Mouse (Mus musculus) limb, embryonic 12.5 days (tissue): ENCODE measurements at regions not wholly inside any gene's neighbourhood (a gene's known extent, or its start where the extent isn't known, plus 50 kb on each side); places are given as distances from the start of the nearest gene placed in this dataset.

Experiments used
- ATAC-seq: fragments of 200-750 bp; cut with Nextera tagmentation; 2 replicates; pipeline ENCODE4 v1.8.0; 2017; ENCODE audit warnings: low read depth, moderate TSS enrichment; ENCODE audit not compliant: insufficient number of reproducible peaks, insufficient read depth, low FRiP score, low TSS enrichment
- H3K27ac ChIP-seq: fragments of 300-500 bp; sonication (generic); 2 replicates; pipeline ENCODE4 v1.5.1; 2016; ENCODE audit warnings: mild to moderate bottlenecking, moderate library complexity
- H3K27me3 ChIP-seq: fragments of 300-500 bp; sonication (generic); 2 replicates; pipeline ENCODE4 v1.6.1; 2016; ENCODE audit warnings: mild to moderate bottlenecking, moderate library complexity
- H3K36me3 ChIP-seq: fragments of 300-500 bp; sonication (generic); 2 replicates; pipeline ENCODE4 v1.6.1; 2016; ENCODE audit warnings: mild to moderate bottlenecking, moderate library complexity
- H3K4me1 ChIP-seq: fragments of 300-500 bp; sonication (generic); replicated peaks from 2 replicates; pipeline ENCODE4 v1.6.1; 2016
- H3K4me2 ChIP-seq: fragments of 300-500 bp; sonication (generic); 2 replicates; pipeline ENCODE4 v1.6.1; 2016; ENCODE audit warnings: mild to moderate bottlenecking, moderate library complexity
- H3K4me3 ChIP-seq: fragments of 300-500 bp; sonication (generic); replicated peaks from 2 replicates; pipeline ENCODE4 v1.5.1; 2016; ENCODE audit warnings: mild to moderate bottlenecking
- H3K9ac ChIP-seq: fragments of 300-500 bp; sonication (generic); replicated peaks from 2 replicates; pipeline ENCODE4 v1.6.1; 2016; ENCODE audit warnings: mild to moderate bottlenecking, moderate library complexity
- H3K9me3 ChIP-seq: fragments of 300-500 bp; sonication (generic); 2 replicates; pipeline ENCODE4 v1.6.1; 2016; ENCODE audit warnings: mild to moderate bottlenecking, moderate library complexity
- WGBS: fragments of 180-500 bp; shearing (Covaris S2); methylation state at CpG from one replicate; pipeline ENCODE4 v1.1.7; 2016; 5-methylcytosine and 5-hydroxymethylcytosine counted together

DNA sequence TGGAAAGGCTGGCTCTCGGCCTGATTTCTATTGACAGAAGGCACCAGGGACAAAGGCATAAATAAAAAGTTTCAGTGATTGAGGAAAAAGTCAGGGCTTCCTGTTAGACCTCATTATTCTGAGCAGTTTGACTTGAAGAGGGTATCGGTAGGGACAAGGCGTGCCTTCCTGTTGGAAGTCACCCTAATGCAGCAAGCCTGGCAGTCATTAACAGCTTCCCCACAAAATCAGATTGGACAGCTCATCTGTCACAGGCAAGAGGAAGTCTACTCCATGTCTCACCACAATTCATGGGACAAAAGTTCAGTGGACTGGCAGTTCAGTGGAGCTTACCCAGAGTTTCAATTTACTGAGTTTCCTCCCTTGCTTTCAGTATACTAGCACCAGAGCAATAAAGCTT is 715.5 kb downstream of the Fam181b start:
- H3K36me3 ChIP-seq: no peaks in the 10 kb centered on the region
- H3K4me1 ChIP-seq: no peaks in the 10 kb centered on the region
- no peaks in the 10 kb centered on the region for H3K9me3 ChIP-seq
- H3K4me2 ChIP-seq: no peak overlapping the region
- no peak overlapping the region for H3K4me3 ChIP-seq
- no peak for ATAC-seq
- no peaks in the 10 kb centered on the region for H3K27me3 ChIP-seq
- no peak overlapping the region for H3K9ac ChIP-seq
- 23% methylated on average over 3 of the region's 3 CpGs for WGBS
- no peak overlapping the region for H3K27ac ChIP-seq

GRCm38 (mm10) chr7:93835697-93836096 is 756.0 kb downstream of the Fam181b start:
- H3K4me1 ChIP-seq: no peaks in the 10 kb centered on the region
- no peak overlapping the region for H3K4me2 ChIP-seq
- 81% methylated on average over 3 of the region's 3 CpGs for WGBS
- H3K9ac ChIP-seq: no peak overlapping the region
- H3K27ac ChIP-seq: no peak overlapping the region
- H3K9me3 ChIP-seq: no peaks in the 10 kb centered on the region
- H3K27me3 ChIP-seq: no peaks in the 10 kb centered on the region
- no peak for ATAC-seq
- H3K36me3 ChIP-seq: no peaks in the 10 kb centered on the region
- no peak overlapping the region for H3K4me3 ChIP-seq

DNA sequence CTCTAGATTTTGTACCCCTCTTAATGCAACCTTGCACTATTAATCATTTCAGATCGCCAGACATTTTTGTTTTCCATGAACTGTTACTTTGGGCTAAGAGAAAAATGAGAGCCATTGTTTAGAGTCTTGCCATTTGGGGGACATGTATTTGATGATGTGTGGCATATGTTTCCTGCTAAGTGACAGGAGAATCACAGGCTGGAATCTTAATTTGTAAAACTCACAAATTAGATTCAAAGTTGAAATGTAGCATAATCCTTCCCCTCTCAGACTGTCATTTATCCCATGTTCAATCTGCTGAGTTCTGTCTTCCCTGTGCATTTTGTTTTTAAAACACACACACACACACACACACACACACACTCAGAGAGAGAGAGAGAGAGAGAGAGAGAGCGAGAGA is 756.5 kb downstream of the Fam181b start:
- Histone ChIP-seq H3K27me3 (no peaks in the 10 kb centered on the region), H3K4me1 (no peaks in the 10 kb centered on the region), H3K36me3 (no peaks in the 10 kb centered on the region), H3K4me2 (no peak overlapping the region), H3K4me3 (no peak overlapping the region), H3K27ac (no peak overlapping the region), H3K9ac (no peak overlapping the region), H3K9me3 (no peaks in the 10 kb centered on the region)
- WGBS: 62% methylated on average over 2 of the region's 2 CpGs
- ATAC-seq: no peak

DNA sequence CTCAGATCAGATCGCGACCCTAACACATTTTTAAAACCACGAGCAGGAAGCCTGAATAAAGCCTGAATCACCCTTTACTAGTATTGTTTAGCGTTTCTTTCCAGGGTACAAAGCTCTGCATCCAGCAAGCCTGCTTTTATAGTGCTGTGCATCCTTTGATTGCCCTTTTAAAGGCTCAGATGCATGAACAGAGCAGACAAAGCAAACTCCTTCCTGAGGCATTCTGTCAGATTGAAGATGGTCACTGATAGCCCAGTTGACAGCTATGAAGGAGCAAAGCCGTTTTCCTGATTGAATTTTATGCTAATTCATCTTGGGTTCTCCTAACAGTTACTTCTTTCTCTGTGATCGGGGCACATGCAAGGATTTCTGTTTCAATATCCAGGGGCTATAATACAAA is 775.4 kb downstream of the Fam181b start:
- no peak for ATAC-seq
- Histone ChIP-seq H3K27me3 (no peaks in the 10 kb centered on the region), H3K9me3 (no peaks in the 10 kb centered on the region), H3K9ac (no peak overlapping the region), H3K36me3 (no peaks in the 10 kb centered on the region), H3K4me1 (no peaks in the 10 kb centered on the region), H3K4me2 (no peak overlapping the region), H3K4me3 (no peak overlapping the region), H3K27ac (no peak overlapping the region)
- 75% methylated on average over 6 of the region's 6 CpGs for WGBS

DNA sequence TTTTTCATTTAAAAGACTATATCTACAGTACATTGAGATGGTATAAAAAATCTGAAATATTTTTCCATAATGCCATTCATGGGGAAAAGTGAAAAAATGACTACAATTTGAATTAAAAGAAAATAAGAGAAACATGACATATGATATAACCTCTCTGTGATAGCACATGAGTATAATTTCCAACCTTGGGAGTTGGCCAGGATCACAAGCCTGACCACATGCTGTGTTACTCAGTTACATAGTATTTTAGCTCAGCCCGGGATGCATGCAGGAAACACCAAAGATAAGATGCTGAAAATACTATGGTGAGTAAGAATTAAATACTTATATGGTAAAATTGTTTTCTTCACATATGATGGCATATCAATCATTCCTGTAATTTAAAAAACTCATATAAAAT is 814.0 kb downstream of the Fam181b start:
- no peak overlapping the region for H3K4me3 ChIP-seq
- no peak overlapping the region for H3K27ac ChIP-seq
- H3K9ac ChIP-seq: no peak overlapping the region
- H3K27me3 ChIP-seq: no peaks in the 10 kb centered on the region
- no peaks in the 10 kb centered on the region for H3K36me3 ChIP-seq
- 86% methylated on average over 1 of the region's 1 CpGs for WGBS
- H3K9me3 ChIP-seq: no peaks in the 10 kb centered on the region
- no peaks in the 10 kb centered on the region for H3K4me1 ChIP-seq
- no peak overlapping the region for H3K4me2 ChIP-seq
- ATAC-seq: no peak

GRCm38 (mm10) chr7:93896921-93897320 is 817.3 kb downstream of the Fam181b start:
- Histone ChIP-seq H3K27ac (no peak overlapping the region), H3K4me3 (no peak overlapping the region), H3K9ac (no peak overlapping the region), H3K36me3 (no peaks in the 10 kb centered on the region), H3K9me3 (no peaks in the 10 kb centered on the region), H3K4me2 (no peak overlapping the region), H3K4me1 (no peaks in the 10 kb centered on the region), H3K27me3 (no peaks in the 10 kb centered on the region)
- ATAC-seq: no peak

GRCm38 (mm10) chr7:93902770-93903169 is 823.1 kb downstream of the Fam181b start:
- Histone ChIP-seq H3K4me3 (no peak overlapping the region), H3K36me3 (no peaks in the 10 kb centered on the region), H3K4me2 (no peak overlapping the region), H3K27ac (no peak overlapping the region), H3K9ac (no peak overlapping the region), H3K27me3 (no peaks in the 10 kb centered on the region), H3K9me3 (no peaks in the 10 kb centered on the region), H3K4me1 (no peaks in the 10 kb centered on the region)
- WGBS: 75% methylated on average over 2 of the region's 2 CpGs
- ATAC-seq: no peak

- Histone ChIP-seq H3K27me3 (no peaks in the 10 kb centered on the region), H3K9me3 (no peaks in the 10 kb centered on the region), H3K9ac (no peak overlapping the region), H3K4me1 (no peaks in the 10 kb centered on the region), H3K36me3 (no peaks in the 10 kb centered on the region), H3K4me2 (no peak overlapping the region), H3K4me3 (no peak overlapping the region), H3K27ac (no peak overlapping the region)
- ATAC-seq: no peak
- 79% methylated on average over 3 of the region's 3 CpGs for whole genome bisulfite sequencing
These were observed 857.3 kb downstream of the Fam181b start for GRCm38 (mm10) chr7:93936925-93937324.

DNA sequence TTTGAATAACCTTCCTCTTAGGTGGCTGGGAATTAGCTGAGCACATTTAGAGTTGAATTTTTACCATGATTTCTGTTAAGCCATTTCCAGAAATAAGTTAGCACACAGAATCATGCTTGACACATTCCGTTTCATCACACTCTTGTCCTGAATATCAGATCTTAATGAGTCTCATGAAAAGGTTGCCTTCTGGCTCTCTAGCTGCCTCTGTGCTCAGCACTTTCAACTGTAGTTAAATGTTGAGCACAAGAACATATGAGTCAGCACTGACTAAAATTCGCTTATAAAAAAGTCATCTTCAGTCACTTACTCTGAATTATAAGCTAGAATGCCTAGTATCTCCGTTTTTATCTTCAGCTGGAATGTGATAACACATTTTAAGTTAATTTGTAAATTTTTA is 902.4 kb downstream of the Fam181b start:
- WGBS: 73% methylated on average over 3 of the region's 3 CpGs

DNA sequence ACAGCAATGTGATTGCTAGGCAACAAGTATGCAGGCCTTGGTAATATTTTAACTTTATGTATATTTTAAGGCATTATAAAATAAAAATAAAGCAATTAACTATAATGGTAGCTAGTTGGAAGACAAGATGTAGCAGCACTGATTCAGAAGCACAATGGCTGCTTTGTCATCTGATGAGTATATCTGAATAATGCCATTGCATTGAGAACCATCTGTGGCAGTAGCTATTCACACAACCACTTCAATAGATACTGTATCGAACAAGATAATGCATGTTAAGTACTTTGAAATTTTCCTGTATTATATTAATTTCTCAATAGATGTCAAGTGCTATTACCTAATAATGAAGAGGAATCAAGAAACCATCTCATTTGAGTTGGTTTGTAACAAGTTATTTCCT is 923.1 kb downstream of the Fam181b start:
- Histone ChIP-seq H3K9me3 (peaks cover 11% of the 10 kb centered on the region; the same call in 1 of the 2 replicates), H3K4me3 (no peak overlapping the region), H3K4me1 (no peaks in the 10 kb centered on the region), H3K9ac (no peak overlapping the region), H3K27ac (no peak overlapping the region), H3K27me3 (no peaks in the 10 kb centered on the region), H3K4me2 (no peak overlapping the region), H3K36me3 (no peaks in the 10 kb centered on the region)
- ATAC-seq: no peak
- WGBS: 70% methylated on average over 1 of the region's 1 CpGs

More for the DNA sequence above, 902.4 kb downstream of the Fam181b start:
- no peak for ATAC-seq
- Histone ChIP-seq H3K36me3 (no peaks in the 10 kb centered on the region), H3K27me3 (no peaks in the 10 kb centered on the region), H3K9me3 (no peaks in the 10 kb centered on the region), H3K4me3 (no peak overlapping the region), H3K9ac (no peak overlapping the region), H3K4me1 (no peaks in the 10 kb centered on the region), H3K27ac (no peak overlapping the region), H3K4me2 (no peak overlapping the region)

DNA sequence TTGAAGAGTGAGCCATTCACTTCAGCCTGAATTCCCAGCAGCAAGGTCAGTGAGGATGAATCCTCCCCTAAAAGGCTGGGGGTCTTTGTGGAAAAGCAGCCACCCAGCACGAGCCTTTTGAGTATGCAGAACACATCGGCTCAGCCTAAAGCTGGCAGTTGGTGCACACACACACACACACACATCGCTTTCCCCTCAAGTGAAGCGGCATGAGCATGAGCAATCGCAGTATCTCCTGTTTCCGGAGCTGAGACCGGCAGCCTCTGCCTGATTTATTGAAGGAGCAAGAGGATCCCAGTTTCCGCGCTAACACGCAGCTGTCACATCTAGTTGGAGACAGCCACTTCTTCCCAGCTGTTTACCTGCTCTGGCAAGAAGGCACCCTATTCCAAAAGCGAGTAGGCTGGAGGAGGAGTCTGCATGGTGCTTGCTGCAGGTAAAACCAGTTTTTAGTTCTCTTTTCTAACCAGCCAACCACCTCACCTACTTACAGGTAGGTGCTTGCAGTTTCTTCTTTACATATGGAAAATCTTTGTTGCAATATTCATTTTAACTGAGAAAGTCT is 962.9 kb downstream of the Fam181b start:
- H3K27ac ChIP-seq: no peak overlapping the region
- WGBS: 22% methylated on average over 11 of the region's 11 CpGs
- no peak overlapping the region for H3K4me3 ChIP-seq
- H3K4me2 ChIP-seq: peak overlapping the region; percentile 32
- H3K27me3 ChIP-seq: no peaks in the 10 kb centered on the region
- H3K36me3 ChIP-seq: no peaks in the 10 kb centered on the region
- no peaks in the 10 kb centered on the region for H3K9me3 ChIP-seq
- H3K4me1 ChIP-seq: no peaks in the 10 kb centered on the region
- ATAC-seq: no peak
- H3K9ac ChIP-seq: no peak overlapping the region

DNA sequence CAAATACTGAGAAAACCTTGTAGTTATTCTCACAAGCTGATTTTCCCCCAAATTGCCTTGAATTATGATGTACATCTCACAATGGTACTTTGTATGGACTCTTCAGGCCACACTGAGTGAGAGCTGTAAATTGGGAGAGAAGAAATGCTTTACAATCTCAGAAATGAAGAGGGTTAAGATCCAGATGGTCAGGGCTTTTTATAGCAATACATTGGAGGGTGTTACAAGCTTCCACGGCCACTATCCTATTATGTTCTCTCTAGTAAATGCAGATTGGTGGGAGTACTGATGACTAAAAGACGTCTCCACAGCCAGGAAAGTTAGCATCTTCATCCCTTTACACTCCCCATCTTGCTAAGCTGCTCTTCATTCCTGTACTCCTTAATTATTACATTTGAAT is 965.8 kb downstream of the Fam181b start:
- no peak overlapping the region for H3K27ac ChIP-seq
- 58% methylated on average over 2 of the region's 2 CpGs for WGBS
- H3K4me1 ChIP-seq: no peaks in the 10 kb centered on the region
- H3K27me3 ChIP-seq: no peaks in the 10 kb centered on the region
- ATAC-seq: no peak
- no peaks in the 10 kb centered on the region for H3K9me3 ChIP-seq
- H3K4me2 ChIP-seq: no peak overlapping the region
- H3K9ac ChIP-seq: no peak overlapping the region
- no peaks in the 10 kb centered on the region for H3K36me3 ChIP-seq
- no peak overlapping the region for H3K4me3 ChIP-seq
